Mouse (Mus musculus) hindbrain, embryonic 11.5 days (tissue): ENCODE results near the gene Frmd4a. TPM values are rescaled to one million over a fixed set of nuclear protein-coding genes. Genes with fewer than 3 reads are reported as not detected.

Experiments used
- ATAC-seq: fragments of 200-750 bp; cut with Nextera tagmentation; 2 replicates; pipeline ENCODE4 v1.8.0; 2017; ENCODE audit warnings: mild to moderate bottlenecking, moderate TSS enrichment, moderate library complexity; ENCODE audit not compliant: low FRiP score
- DNase-seq: peaks from one replicate; pipeline ENCODE4 v3.0.0-alpha.2; 2015; ENCODE audit warnings: low spot score
- H3K27ac ChIP-seq: fragments of 300-500 bp; sonication (generic); 2 replicates; pipeline ENCODE4 v1.5.1; 2014; ENCODE audit warnings: mild to moderate bottlenecking, low read depth, low read length
- H3K27me3 ChIP-seq: fragments of 300-500 bp; sonication (generic); 2 replicates; pipeline ENCODE4 v1.6.1; 2014; ENCODE audit warnings: mild to moderate bottlenecking, low read length, moderate library complexity, mixed read lengths; ENCODE audit not compliant: control insufficient read depth, insufficient read depth
- H3K36me3 ChIP-seq: fragments of 300-500 bp; sonication (generic); 2 replicates; pipeline ENCODE4 v1.6.1; 2014; ENCODE audit warnings: mild to moderate bottlenecking, low read length, moderate library complexity, mixed read lengths; ENCODE audit not compliant: control insufficient read depth, insufficient read depth
- H3K4me1 ChIP-seq: fragments of 300-500 bp; sonication (generic); replicated peaks from 2 replicates; pipeline ENCODE4 v1.6.1; 2014; ENCODE audit warnings: low read length, mixed read lengths; ENCODE audit not compliant: control insufficient read depth, insufficient read depth
- H3K4me2 ChIP-seq: fragments of 300-500 bp; sonication (generic); replicated peaks from 2 replicates; pipeline ENCODE4 v1.6.1; 2014; ENCODE audit warnings: mild to moderate bottlenecking, low read depth, low read length
- H3K4me3 ChIP-seq: fragments of 300-500 bp; sonication (generic); 2 replicates; pipeline ENCODE4 v1.5.1; 2014; ENCODE audit warnings: low read depth, low read length
- H3K9ac ChIP-seq: fragments of 300-500 bp; sonication (generic); 2 replicates; pipeline ENCODE4 v1.6.1; 2014; ENCODE audit warnings: low read depth, low read length
- H3K9me3 ChIP-seq: fragments of 300-500 bp; sonication (generic); 2 replicates; pipeline ENCODE4 v1.6.1; 2016; ENCODE audit warnings: low read length; ENCODE audit not compliant: control insufficient read depth
- WGBS: fragments of 180-500 bp; shearing (Covaris S2); extraction: QIAGEN DNeasy Blood & Tissue Kit; methylation state at CpG from one replicate; pipeline ENCODE4 v1.1.7; 2014; 5-methylcytosine and 5-hydroxymethylcytosine counted together
- polyA plus RNA-seq: library from polyadenylated mRNA; unstranded; fragments of >200 nt; fragmentation: Nextera tagmentation; extraction: Ambion mirVana; gene quantifications from 2 replicates; pipeline ENCODE4 v1.2.1, GENCODE M21; 2014

Gene Frmd4a
- polyA plus RNA-seq, 1 experiment from 2014 or later = 72.7 TPM

GRCm38 (mm10) chr2:4578291-4578690, 560.8 kb downstream of the Frmd4a start:
- ATAC-seq (no peak), DNase-seq (no peak)
- Histone ChIP-seq H3K4me1 (0 out of 2 replicates have a peak, but pooled peaks cover 6% of the 10 kb centered on the region), H3K4me2 (no peak overlapping the region), H3K4me3 (no peak overlapping the region), H3K9ac (no peak overlapping the region), H3K27me3 (no peaks in the 10 kb centered on the region), H3K9me3 (no peaks in the 10 kb centered on the region), H3K36me3 (peaks cover 4% of the 10 kb centered on the region; the same call in 1 of the 2 replicates), H3K27ac (no peak overlapping the region)
- 90% methylated on average over 5 of the region's 5 CpGs for WGBS

- WGBS = 85% methylated on average over 8 of the region's 8 CpGs
Measured at GRCm38 (mm10) chr2:4579357-4580068, 562.0 kb downstream of the Frmd4a start.

GRCm38 (mm10) chr2:4580666-4581065, 563.1 kb downstream of the Frmd4a start:
- DNase-seq = no peak
- no peak overlapping the region for H3K9ac ChIP-seq
- 0 out of 2 replicates have a peak, but pooled peaks cover 6% of the 10 kb centered on the region for H3K4me1 ChIP-seq
- WGBS = 77% methylated on average over 6 of the region's 6 CpGs
- ATAC-seq = no peak
- no peak overlapping the region for H3K4me2 ChIP-seq
- no peaks in the 10 kb centered on the region for H3K9me3 ChIP-seq
- no peaks in the 10 kb centered on the region for H3K27me3 ChIP-seq
- H3K4me3 ChIP-seq = no peak overlapping the region
- H3K27ac ChIP-seq = no peak overlapping the region
- H3K36me3 ChIP-seq = peaks cover 4% of the 10 kb centered on the region; the same call in 1 of the 2 replicates

More at GRCm38 (mm10) chr2:4579357-4580068, 562.0 kb downstream of the Frmd4a start:
- no peaks in the 10 kb centered on the region for H3K27me3 ChIP-seq
- DNase-seq (no peak), ATAC-seq (no peak)
- H3K4me3 ChIP-seq = no peak overlapping the region
- H3K4me2 ChIP-seq = no peak overlapping the region
- H3K4me1 ChIP-seq = 0 out of 2 replicates have a peak, but pooled peaks cover 6% of the 10 kb centered on the region
- no peak overlapping the region for H3K9ac ChIP-seq
- no peaks in the 10 kb centered on the region for H3K9me3 ChIP-seq
- peaks cover 4% of the 10 kb centered on the region; the same call in 1 of the 2 replicates for H3K36me3 ChIP-seq
- H3K27ac ChIP-seq = no peak overlapping the region

- no peaks in the 10 kb centered on the region for H3K9me3 ChIP-seq
- 86% methylated on average over 2 of the region's 2 CpGs for WGBS
- H3K4me1 ChIP-seq = 0 out of 2 replicates have a peak, but pooled peaks cover 3% of the 10 kb centered on the region
- no peak overlapping the region for H3K4me3 ChIP-seq
- no peaks in the 10 kb centered on the region for H3K27me3 ChIP-seq
- peaks cover 6% of the 10 kb centered on the region; the same call in 1 of the 2 replicates for H3K36me3 ChIP-seq
- no peak for DNase-seq
- H3K27ac ChIP-seq = no peak overlapping the region
- no peak for ATAC-seq
- H3K9ac ChIP-seq = no peak overlapping the region
- H3K4me2 ChIP-seq = no peak overlapping the region
Measured at GRCm38 (mm10) chr2:4582930-4583329, 565.4 kb downstream of the Frmd4a start.

- 78% methylated on average over 5 of the region's 5 CpGs for WGBS
- no peaks in the 10 kb centered on the region for H3K9me3 ChIP-seq
- H3K9ac ChIP-seq = no peak overlapping the region
- 0 out of 2 replicates have a peak, but pooled peaks cover 3% of the 10 kb centered on the region for H3K4me1 ChIP-seq
- no peaks in the 10 kb centered on the region for H3K27me3 ChIP-seq
- peaks cover 2% of the 10 kb centered on the region; the same call in 1 of the 2 replicates for H3K36me3 ChIP-seq
- H3K4me3 ChIP-seq = no peak overlapping the region
- no peak overlapping the region for H3K4me2 ChIP-seq
- no peak for ATAC-seq
- DNase-seq = no peak
- no peak overlapping the region for H3K27ac ChIP-seq
Measured at GRCm38 (mm10) chr2:4584252-4584651, 566.7 kb downstream of the Frmd4a start.

GRCm38 (mm10) chr2:4586245-4586644, 568.7 kb downstream of the Frmd4a start:
- 64% methylated on average over 11 of the region's 11 CpGs for WGBS

GRCm38 (mm10) chr2:4587685-4588409, 570.3 kb downstream of the Frmd4a start:
- ATAC-seq (0 out of 2 replicates have a peak, but pooled peaks have one; percentile 22), DNase-seq (peak; percentile 51)
- WGBS = 64% methylated on average over 13 of the region's 13 CpGs

More at GRCm38 (mm10) chr2:4586245-4586644, 568.7 kb downstream of the Frmd4a start:
- no peak overlapping the region for H3K4me2 ChIP-seq
- no peaks in the 10 kb centered on the region for H3K27me3 ChIP-seq
- 0 out of 2 replicates have a peak, but pooled peaks cover 3% of the 10 kb centered on the region for H3K4me1 ChIP-seq
- 0 out of 2 replicates have a peak, but pooled peaks cover 11% of the 10 kb centered on the region for H3K36me3 ChIP-seq
- ATAC-seq (no peak), DNase-seq (no peak)
- H3K9ac ChIP-seq = no peak overlapping the region
- no peak overlapping the region for H3K27ac ChIP-seq
- no peak overlapping the region for H3K4me3 ChIP-seq
- H3K9me3 ChIP-seq = no peaks in the 10 kb centered on the region

GRCm38 (mm10) chr2:4591647-4592046, 574.1 kb downstream of the Frmd4a start:
- WGBS = 78% methylated on average over 3 of the region's 3 CpGs
- no peak overlapping the region for H3K9ac ChIP-seq
- no peaks in the 10 kb centered on the region for H3K9me3 ChIP-seq
- H3K4me1 ChIP-seq = no peaks in the 10 kb centered on the region
- H3K4me2 ChIP-seq = no peak overlapping the region
- peaks cover 24% of the 10 kb centered on the region; the same call in 1 of the 2 replicates for H3K36me3 ChIP-seq
- H3K27me3 ChIP-seq = no peaks in the 10 kb centered on the region
- ATAC-seq (no peak), DNase-seq (no peak)
- H3K27ac ChIP-seq = no peak overlapping the region
- no peak overlapping the region for H3K4me3 ChIP-seq

More at GRCm38 (mm10) chr2:4587685-4588409, 570.3 kb downstream of the Frmd4a start:
- 0 out of 2 replicates have a peak, but pooled peaks cover 3% of the 10 kb centered on the region for H3K4me1 ChIP-seq
- no peaks in the 10 kb centered on the region for H3K27me3 ChIP-seq
- H3K27ac ChIP-seq = 0 out of 2 replicates have a peak overlapping the region, but pooled peaks have one; percentile 2
- H3K4me2 ChIP-seq = no peak overlapping the region
- H3K9ac ChIP-seq = no peak overlapping the region
- no peak overlapping the region for H3K4me3 ChIP-seq
- H3K36me3 ChIP-seq = 0 out of 2 replicates have a peak, but pooled peaks cover 15% of the 10 kb centered on the region
- no peaks in the 10 kb centered on the region for H3K9me3 ChIP-seq
